Mouse (Mus musculus) right cerebral cortex, postnatal 25 days (tissue): ENCODE results near the gene Trappc3l.
A peak's percentile ranks its signal among the peaks of the same experiment; 100 is the strongest.

Experiments used
- DNase-seq: peaks from one replicate; pipeline ENCODE4 v3.0.0; 2022

Gene Trappc3l

DNA sequence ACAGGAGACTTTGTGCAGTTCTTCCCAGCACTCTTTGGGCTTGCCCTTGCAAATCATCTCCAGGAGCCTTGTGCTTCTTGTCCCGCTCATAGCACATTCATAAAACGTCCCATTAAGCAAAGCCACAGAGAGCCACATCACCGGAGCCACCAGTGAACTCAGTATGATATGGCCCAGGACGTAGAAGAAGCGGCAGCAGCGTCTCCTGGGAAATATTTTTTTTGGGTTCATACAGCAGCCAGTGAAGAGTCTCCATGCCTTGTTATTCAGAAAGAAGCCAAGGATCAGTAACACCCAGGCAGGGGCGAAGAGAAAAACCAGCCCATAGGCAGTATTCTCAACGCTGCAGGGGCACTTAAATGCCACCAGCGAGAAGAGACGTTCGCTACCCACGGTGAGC, 58.6 kb downstream of the Trappc3l start:
- peak; percentile 6 for DNase-seq

DNA sequence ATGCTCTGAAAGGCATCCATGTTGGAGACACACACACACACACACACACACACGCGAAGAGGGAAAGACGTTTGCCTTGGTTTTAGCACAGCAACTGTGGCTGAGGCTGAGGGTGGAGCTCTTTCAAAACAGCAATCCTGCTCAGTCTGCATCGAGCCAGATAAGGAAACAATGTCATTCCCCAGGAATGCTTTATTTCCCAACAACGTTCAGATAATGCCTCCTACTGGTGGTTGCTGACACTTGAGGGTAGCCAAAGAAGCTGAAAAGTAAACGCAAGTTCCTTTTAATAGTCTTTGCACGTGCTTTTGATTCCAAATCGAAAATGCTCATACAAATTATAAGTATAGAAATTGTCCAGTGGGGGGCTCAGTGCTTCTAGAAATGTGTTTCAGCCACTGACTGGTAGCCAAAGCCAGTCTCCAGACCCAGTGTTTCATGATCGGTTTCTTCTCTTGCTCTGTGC, 59.1 kb downstream of the Trappc3l start, which contains the start of gene Calhm5:
Calhm5 (minus strand) TSS at position 102 of the 466 bp plus-strand sequence.
- peak; percentile 37 for DNase-seq

DNA sequence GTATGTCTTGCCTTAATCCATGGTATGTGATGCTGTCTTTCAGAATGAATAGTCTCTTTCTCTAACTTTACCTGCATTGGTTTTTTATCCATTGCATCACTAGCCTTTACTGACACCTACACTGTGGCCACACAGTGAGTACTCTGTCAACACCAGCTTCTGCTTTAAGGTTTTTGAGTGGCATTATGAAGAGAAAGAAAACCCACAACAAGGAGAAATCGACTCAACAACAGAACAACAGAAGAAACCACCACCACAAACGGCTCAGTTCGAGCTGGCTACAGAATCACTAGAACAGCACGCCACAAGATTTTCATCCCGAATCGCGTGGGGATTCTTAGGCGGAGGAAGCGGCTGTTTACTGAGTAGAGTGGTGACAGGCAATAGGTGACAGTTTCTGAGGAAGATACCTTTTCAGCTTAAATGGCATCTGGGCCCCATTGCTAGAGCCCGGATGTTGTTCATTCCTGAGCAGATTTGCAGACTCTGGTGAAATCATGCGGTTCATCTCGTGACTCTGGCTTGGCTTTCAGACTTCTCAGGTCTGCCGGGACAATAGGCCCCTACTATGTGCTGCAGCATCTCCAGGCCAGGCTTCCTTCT, 73.6 kb downstream of the Trappc3l start:
- DNase-seq, result no peak

DNA sequence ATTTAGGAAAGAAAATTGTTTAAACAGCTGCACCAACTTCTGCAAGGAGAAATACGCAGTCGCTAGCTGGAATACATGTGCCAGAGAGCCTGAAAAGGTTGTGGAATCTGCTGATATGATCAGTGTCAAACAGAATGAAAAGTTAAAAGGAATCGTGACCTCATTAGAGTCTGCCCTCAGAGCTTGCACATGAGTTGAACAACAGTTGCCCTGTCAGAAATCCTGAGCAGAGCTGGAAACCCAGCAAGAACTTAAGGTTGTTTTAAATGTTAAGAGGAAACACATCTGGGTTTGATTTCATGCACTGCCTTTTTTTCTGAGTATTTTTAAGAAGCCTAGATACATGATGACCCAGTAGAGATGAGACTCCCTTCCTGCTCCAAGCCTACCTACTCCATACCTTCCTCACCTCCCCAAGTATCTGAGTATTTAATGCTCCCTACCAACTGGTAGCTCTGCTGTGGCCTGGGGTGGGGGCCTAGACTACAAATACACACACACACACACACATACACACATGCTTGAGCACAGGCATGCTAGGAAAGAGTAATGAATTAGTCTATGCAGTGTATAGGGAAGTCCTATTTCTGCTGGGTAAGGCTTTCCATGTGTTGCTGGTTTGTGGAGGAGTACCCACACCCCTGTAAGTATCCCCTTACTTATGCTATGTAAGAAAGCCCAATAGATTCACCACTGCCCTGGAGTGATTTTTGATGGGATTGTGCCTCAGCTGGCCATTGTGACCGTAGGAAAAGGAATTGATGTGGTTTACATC, 74.8 kb downstream of the Trappc3l start:
- no peak for DNase-seq

DNA sequence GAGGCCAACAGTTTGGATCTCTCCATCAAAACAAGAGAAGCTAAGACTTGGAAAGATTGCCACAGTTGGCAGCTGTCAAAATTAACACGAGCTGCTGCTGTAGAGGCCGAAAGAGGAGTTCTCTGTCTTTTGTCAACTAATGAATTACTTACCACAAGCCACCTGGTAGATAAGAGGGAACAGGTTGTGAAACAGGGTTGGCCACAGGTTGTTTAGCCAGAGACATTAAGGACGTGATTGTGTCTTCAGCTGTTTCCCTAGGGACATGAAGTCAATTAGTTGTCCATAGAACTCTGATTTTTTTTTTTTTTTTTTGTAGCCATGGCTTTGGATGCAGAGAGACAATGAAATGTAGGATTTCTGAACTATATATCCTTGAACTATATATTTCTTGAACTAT, 79.7 kb downstream of the Trappc3l start:
- no peak for DNase-seq

DNA sequence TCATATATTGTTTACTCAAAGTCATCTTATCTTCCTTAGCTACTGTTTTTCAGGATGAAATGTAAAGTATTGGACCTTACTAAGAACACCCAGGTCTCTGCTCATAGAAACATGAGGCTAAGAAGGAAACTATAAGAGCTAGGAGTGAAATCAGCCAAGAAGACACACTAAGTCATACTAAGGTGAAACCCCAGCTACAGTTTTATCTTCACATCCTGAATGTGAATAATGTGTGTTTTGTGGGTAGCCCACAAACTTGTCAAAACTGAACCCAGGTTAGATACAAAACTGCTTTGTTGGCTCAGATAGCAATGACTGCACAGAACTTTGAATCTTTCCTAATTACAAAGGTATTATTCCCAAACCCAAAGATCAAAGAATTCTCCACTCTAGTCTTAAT, 80.4 kb downstream of the Trappc3l start:
- DNase-seq, result no peak

DNA sequence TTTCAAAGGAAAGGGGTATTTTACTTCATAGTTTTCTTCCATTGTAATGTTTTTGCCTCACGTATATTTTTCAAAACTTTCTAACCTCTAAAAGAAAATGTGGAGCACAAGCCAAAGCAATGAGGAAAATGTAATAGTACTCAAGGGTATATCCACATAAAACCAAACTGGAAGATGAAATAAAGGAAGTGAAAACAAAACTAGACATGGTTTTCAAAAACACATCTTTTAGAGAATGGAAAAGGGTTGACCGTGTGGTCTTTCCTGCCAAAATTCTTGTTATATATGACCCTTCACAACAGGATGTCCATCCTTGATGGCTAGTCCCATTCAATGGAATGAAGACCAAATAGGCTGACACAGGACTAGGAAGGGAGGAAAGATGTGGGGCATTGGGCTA, 81.0 kb downstream of the Trappc3l start:
- DNase-seq, result no peak

DNA sequence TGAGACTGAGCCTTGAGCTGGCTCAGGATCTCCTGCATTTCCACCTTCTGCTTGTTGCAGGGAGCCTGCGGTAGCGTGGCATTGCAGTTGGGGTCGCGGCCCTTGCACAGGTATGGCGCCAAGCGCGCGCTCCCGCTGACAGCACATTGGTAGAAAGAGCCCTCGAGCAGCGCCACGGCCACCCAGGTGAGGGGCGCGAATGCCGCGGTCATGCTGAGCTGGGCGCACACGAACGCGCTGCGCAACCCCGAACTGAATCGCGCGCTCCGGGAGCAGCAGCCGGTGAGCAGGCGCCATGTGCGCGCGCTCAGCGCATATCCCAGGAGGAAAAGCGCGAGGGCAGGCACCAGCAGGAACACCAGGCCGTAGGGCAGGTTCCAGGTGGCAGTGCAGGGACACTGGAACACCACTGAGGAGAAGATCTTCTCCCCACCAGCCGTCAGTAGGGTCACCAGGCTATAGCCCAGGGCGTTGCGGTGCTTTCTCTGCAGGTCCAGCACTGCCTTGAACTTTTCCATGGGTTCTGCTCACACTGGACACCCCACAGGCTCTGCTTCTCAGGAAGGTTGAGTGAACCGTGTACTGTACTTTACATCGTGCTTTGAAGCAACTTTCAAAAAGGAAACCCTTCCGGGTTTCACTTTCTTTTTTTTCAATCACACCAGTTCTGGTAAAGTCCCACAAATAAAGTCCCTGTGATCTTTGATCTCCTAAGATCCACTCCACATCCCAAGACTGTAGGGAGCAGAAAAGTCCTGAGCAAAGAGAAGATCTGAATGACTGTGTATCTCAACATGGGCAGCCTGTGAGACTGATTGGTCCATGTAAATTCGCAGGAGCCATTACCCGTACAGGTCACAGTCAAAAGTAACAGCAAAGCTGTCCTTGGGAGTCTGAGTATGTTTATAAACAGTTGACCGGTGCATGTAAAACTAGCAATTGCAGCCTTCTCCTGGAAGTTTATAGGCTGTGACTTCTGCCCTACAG, 90.3 kb downstream of the Trappc3l start, which contains the start of gene Calhm6:
Calhm6 (minus strand) TSS at position 593 of the 987 bp plus-strand sequence.
- peak; percentile 54 for DNase-seq

DNA sequence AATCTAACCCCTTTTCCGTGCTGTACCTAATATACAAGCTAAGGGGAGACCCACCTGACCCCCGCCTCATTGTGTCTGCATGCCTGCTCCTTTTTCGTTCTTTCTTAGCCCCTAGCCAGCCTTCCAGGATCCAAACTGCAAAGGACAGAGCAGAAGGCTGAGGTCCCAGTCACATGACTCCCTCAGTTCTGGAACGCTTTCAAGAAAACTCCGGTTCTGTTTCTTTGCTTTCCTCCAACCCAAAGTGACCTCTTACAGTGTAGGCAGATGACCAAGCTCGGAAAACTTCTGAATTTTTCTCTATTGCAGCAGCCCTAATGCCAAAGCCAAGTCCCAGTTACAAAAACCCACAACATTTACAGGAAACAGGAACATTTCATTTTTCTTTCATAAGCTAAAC, 91.0 kb downstream of the Trappc3l start:
- DNase-seq, result no peak

DNA sequence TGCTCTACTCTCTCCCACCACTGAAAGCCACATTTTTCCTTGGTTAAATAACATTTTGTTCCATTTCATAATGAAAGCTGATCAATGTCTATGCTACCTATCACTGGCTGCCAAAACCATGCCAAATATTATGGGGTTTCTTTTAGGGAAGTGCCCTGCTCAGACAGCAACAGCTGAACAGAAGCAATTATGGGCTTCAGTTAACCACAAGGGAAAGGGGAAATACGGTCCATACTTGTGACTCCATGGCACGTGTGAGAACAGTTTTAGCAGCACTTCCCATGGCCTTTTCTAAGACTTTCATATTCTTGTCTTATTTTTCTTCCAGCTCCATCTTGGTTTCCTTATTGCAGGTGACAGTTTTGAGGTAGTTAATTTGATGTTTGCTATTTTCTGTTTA, 94.0 kb downstream of the Trappc3l start:
- no peak for DNase-seq

DNA sequence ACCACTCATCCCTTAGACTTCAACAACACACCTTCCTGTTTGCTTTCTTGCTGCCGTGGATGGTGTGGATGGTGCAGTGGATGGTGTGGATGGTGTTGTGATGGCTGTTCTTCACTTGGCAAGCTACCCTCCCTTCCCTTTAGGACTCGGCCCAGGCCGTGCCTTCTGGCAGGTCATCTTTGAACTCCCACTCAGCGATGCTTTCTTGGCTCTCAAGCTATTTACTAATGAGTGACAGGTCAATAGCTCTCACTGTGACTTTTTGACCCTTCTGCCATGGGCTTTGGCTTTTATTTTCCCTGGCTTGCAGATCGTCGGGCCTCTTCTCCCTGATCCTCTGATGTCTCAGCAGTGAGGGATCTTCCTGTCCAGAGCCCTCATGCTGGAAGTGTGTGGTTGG, 99.0 kb downstream of the Trappc3l start:
- no peak for DNase-seq

DNA sequence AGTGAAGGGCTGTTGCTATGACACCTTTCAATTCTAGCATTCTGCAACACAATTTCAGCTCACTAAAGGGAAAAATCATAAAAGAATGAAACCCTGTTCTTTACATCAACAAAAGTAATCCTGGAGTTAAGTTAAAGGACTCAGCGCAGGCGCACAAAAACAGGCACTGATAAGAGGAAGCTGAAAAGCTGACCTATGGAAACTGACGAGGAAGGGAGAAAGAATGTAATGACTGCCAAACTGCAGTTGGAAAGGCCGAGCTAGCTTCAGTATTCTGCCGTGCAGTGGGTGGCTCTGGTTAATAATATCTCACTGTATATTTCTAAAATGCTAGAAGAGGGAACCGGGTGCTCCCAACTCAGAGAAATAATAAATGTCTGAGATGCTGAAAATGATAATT, 100.6 kb downstream of the Trappc3l start:
- no peak for DNase-seq

DNA sequence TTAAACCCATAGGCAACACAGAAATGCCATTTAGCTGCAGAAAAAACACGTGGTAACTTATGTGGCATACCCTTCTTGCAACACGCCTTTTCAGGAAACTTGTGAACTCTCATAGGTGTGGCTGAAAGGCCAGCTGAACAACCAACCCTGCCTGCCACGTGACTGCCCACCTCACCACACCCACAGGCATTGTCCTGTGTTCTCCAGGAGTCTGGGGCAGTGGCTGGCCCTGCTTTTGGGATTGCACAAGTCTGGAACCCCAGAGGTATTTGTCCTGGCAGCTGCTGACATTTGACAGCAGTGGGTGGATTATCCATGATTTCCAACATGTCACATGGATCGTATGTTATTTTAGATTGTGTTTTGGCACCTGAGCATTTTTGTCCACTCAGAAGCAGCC, 102.4 kb downstream of the Trappc3l start:
- no peak for DNase-seq

DNA sequence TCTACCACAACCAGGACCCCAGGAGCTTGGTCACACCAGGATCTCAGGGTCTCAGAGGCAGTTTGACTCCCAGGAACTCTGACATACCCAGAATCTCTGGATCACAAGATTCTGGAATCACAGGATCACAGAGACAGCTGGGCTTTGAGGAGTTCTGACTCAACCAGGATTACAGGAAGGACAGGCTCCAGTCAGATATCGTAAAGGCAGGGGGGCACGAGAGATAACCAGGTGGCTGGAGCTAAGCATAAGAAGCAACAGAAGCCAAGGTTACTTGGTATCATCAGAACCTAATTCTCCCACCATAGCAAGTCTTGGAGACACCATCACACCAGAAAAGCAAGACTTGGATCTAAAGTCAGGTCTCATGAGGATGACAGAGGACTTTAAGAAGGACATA, 104.3 kb downstream of the Trappc3l start:
- DNase-seq, result no peak

DNA sequence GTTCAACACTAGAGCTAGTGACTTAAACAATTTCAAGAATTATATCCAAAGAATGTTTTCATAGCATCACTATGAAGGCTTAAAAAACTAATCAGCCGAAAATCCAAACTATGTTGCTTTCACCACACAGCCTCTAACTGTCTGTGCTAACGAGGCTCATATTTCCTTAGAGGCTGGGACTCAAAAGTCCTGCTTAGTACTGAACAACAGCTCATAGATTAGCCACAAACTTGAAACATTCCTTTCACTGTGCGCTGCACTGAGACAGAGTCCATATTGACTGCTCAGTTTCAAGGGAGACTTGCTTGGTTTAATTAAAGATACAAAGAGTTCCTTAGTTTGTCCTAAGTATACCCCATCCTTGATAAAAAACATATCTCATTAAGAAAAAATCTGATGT, 112.4 kb downstream of the Trappc3l start:
- no peak for DNase-seq

DNA sequence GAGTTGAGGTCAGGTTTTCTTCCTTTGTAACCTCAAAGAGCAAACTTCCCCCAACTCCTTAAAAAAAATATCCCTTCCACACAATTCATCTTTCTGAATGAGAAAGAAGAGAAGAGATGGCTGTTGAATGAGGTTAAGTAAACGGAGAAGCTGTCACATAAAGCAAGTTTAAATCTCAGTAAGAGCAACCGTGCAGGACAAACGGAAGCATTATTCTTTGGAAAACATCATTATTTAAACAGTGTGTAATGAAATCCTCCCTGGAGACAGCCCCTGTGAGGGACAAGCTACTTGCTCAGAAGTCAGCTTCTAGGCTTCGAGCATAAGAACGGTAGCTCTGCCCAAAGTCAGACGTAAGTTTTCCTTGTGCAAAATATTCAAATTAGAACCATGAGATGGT, 113.1 kb downstream of the Trappc3l start:
- no peak for DNase-seq

DNA sequence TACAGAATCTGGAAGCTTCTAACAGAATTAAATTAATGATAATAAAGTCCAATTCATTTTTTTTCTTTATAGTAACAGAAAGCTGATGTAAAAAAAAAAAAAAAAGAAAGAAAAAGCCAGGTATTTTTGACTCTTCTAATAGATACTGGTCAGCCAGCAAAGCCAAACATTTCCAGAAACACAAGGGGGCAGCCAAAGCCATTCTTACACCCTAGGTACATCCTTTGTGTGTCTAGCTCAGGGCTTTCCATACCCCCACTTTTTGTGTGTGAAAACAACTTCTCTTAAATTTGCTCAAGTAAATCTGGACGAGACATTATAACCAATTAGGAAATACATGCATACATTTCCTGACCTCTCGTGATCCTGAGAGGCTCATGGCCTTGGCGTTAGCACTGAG, 114.4 kb downstream of the Trappc3l start:
- no peak for DNase-seq

DNA sequence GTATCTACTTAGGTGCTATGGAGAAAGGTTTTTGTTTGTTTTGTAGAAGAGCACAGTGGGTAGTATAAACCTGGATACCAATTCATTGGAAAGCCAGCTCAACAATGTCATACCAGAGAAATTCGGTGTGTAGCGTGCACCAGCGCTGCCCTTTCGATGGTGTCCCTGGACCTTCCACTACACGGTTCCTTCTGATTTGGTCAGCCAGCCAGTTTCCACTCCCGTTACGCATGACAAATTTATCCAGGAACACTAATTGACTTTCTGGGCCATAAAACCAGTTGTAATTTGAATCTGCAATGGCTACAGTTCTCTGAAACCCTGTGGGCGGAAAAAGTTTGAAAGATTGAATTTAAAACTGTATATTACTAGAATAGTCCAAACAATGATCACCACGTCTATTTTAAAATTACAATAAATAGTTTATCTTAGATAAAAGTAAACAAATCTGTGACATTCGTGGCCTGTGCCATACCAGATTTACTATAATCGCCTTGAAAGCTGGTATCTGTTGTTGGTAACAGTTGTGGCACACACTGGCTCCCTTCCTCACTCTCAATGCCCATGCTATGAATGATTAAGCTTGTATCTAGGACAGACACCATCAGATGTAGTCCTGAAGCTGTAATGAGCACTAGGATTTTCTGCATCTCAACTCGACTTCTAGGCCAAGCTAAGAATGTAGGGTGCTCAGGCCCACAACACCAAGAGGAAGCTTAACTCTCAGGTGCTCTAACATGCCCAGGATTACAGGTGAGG, 118.6 kb downstream of the Trappc3l start:
- no peak for DNase-seq
